Mouse (Mus musculus): ENCODE measurements around the gene Pin1rt1. TPM values are rescaled to one million over a fixed set of nuclear protein-coding genes. Genes with fewer than 3 reads are reported as not detected.

The Pin1rt1 gene
- total and polyA plus RNA-seq, 3 experiments: not detected

- H3K4me1 ChIP-seq (ENCODE audit: control insufficient read depth in 1 of 2, insufficient read depth in 2 of 2): peaks cover 0 to 12% of the 10 kb centered on the region in 2 experiments; a peak in 3 of 4 replicates
- TF ChIP-seq ZNF384 (IDR thresholded peaks at IDR 0.05; ENCODE audit: low read depth, low read length) (peak; percentile 8; the same call in 1 of the 2 replicates), E2F4 (IDR thresholded peaks at IDR 0.05; ENCODE audit: insufficient replicate concordance, low read depth, low read length) (no peak)
- no peaks in the 10 kb centered on the region for H3K9me3 ChIP-seq (replicated peaks; ENCODE audit: low read length)
- H3K79me2 ChIP-seq (replicated peaks; ENCODE audit: control insufficient read depth, extremely low read depth, insufficient read depth, poor library complexity, severe bottlenecking): no peaks in the 10 kb centered on the region
- no peak overlapping the region for H3K4me3 ChIP-seq (replicated peaks in 1 of 3; ENCODE audit: low read depth in 2 of 3, low read length in 2 of 3, poor library complexity in 1 of 3)
- in situ Hi-C loops (cut with MboI; ENCODE audit: low pct_ligation_motif_present, low pct_unique_long_range_greater_than_20kb, low sequenced_read_pairs): no loop called here
- dilution Hi-C loops (cut with MboI; ENCODE audit: extremely low pct_ligation_motif_present, extremely low pct_unique_long_range_greater_than_20kb, low sequenced_read_pairs): no loop called here
- H3K27me3 ChIP-seq (replicated peaks): no peaks in the 10 kb centered on the region
- H3K9ac ChIP-seq (ENCODE audit: insufficient read depth, low read depth): no peak overlapping the region
- no peaks in the 10 kb centered on the region for H3K36me3 ChIP-seq (replicated peaks in 1 of 2; ENCODE audit: control insufficient read depth in 1 of 2, insufficient read depth in 1 of 2, low read length in 1 of 2)
- no peak overlapping the region for H3K27ac ChIP-seq (ENCODE audit: insufficient read depth, low read depth)
- H3K4me2 ChIP-seq (ENCODE audit: insufficient read depth, low read depth, poor library complexity, severe bottlenecking): peak overlapping the region; percentile 59; the same call in 1 of the 2 replicates
- DNase-seq (ENCODE audit: extremely low read depth): no peak
Observed at GRCm38 (mm10) chr2:104709786-104710337, 6.3 kb downstream of the Pin1rt1 start.

GRCm38 (mm10) chr2:104704355-104704754 lies 11.8 kb downstream of the Pin1rt1 start:
- Histone ChIP-seq H3K27me3 (replicated peaks) (no peaks in the 10 kb centered on the region), H3K36me3 (replicated peaks in 1 of 2; ENCODE audit: control insufficient read depth in 1 of 2, insufficient read depth in 1 of 2, low read length in 1 of 2) (no peaks in the 10 kb centered on the region), H3K4me1 (ENCODE audit: control insufficient read depth in 1 of 2, insufficient read depth in 2 of 2) (no peaks in the 10 kb centered on the region), H3K79me2 (replicated peaks; ENCODE audit: control insufficient read depth, extremely low read depth, insufficient read depth, poor library complexity, severe bottlenecking) (no peaks in the 10 kb centered on the region), H3K4me2 (ENCODE audit: insufficient read depth, low read depth, poor library complexity, severe bottlenecking) (no peak overlapping the region), H3K4me3 (replicated peaks in 1 of 3; ENCODE audit: low read depth in 2 of 3, low read length in 2 of 3, poor library complexity in 1 of 3) (no peak overlapping the region), H3K27ac (ENCODE audit: insufficient read depth, low read depth) (no peak overlapping the region), H3K9me3 (replicated peaks; ENCODE audit: low read length) (no peaks in the 10 kb centered on the region), H3K9ac (ENCODE audit: insufficient read depth, low read depth) (no peak overlapping the region)
- dilution Hi-C loops (cut with MboI; ENCODE audit: extremely low pct_ligation_motif_present, extremely low pct_unique_long_range_greater_than_20kb, low sequenced_read_pairs) (no loop called here), in situ Hi-C loops (cut with MboI; ENCODE audit: low pct_ligation_motif_present, low pct_unique_long_range_greater_than_20kb, low sequenced_read_pairs) (no loop called here)
- DNase-seq (ENCODE audit: extremely low read depth): no peak
- no peak for TF ChIP-seq ZC3H11A (IDR thresholded peaks at IDR 0.05; ENCODE audit: low read depth, low read length)
- TF ChIP-seq CHD1 (IDR thresholded peaks at IDR 0.05; ENCODE audit: low read depth, low read length): no peak
- TF ChIP-seq BHLHE40 (IDR thresholded peaks at IDR 0.05; ENCODE audit: low read depth, low read length): no peak
- TF ChIP-seq TBP (conservative IDR thresholded peaks at IDR 0.05; ENCODE audit: low read depth, low read length): no peak
- no peak for TF ChIP-seq ZMIZ1 (IDR thresholded peaks at IDR 0.05; ENCODE audit: low read depth, low read length)
- no peak for TF ChIP-seq E2F4 (IDR thresholded peaks at IDR 0.05; ENCODE audit: insufficient replicate concordance, low read depth, low read length)
- no peak for TF ChIP-seq JUND (conservative IDR thresholded peaks at IDR 0.05; ENCODE audit: low read depth, low read length)
- no peak for TF ChIP-seq NELFE (IDR thresholded peaks at IDR 0.05; ENCODE audit: low read depth, low read length)
- no peak for TF ChIP-seq ZNF384 (IDR thresholded peaks at IDR 0.05; ENCODE audit: low read depth, low read length)
- TF ChIP-seq RCOR1 (conservative IDR thresholded peaks at IDR 0.05; ENCODE audit: low read depth, low read length): no peak
- TF ChIP-seq RAD21 (IDR thresholded peaks at IDR 0.05; ENCODE audit: low read depth, low read length): no peak
- TF ChIP-seq UBTF (IDR thresholded peaks at IDR 0.05; ENCODE audit: low read depth, low read length): no peak
- TF ChIP-seq GABPA (IDR thresholded peaks at IDR 0.05; ENCODE audit: insufficient replicate concordance, low read depth, low read length): no peak
- no peak for TF ChIP-seq IRF4 (IDR thresholded peaks at IDR 0.05; ENCODE audit: low read depth, low read length)
- no peak for TF ChIP-seq MAZ (IDR thresholded peaks at IDR 0.05; ENCODE audit: low read depth, low read length)
- TF ChIP-seq EP300 (IDR thresholded peaks at IDR 0.05; ENCODE audit: low read length): no peak
- TF ChIP-seq POLR2AphosphoS2 (IDR thresholded peaks at IDR 0.05; ENCODE audit: low read depth, low read length): no peak
- no peak for TF ChIP-seq PAX5 (IDR thresholded peaks at IDR 0.05; ENCODE audit: low read length)
- TF ChIP-seq MAX (IDR thresholded peaks at IDR 0.05; ENCODE audit: low read length): no peak
- no peak for TF ChIP-seq SIN3A (IDR thresholded peaks at IDR 0.05; ENCODE audit: low read length)

All from CH12.LX (cell line).